Mouse (Mus musculus): ENCODE results near the gene Fryl. TPM values are rescaled to one million over a fixed set of nuclear protein-coding genes. Genes with fewer than 3 reads are reported as not detected.

The Fryl gene
- polyA plus RNA-seq, 1 experiment from 2014 or later, result 36.8 TPM

DNA sequence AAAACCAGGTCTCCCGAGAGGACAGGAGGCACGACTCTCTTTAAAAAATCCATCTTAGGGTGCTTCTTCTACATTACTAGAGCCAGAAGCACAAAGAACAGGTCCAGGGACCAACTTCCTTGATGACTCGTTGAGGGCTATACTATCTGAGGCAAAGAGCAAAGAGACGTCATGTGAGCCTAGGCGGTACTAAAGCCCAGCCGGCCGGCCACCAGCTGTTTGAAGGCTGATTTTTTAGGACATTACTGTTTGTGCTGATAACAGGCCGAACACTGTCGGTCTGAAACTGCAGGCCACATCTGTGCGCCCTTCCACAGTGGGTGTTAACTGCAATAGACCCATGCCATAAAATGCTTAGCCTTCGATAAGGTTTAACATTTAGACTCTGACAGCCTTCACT lies 64.7 kb downstream of the Fryl start:
- Histone ChIP-seq H3K27me3 (replicated peaks; ENCODE audit: control insufficient read depth, insufficient read depth, low read length) (no peaks in the 10 kb centered on the region), H3K9ac (ENCODE audit: low read length) (no peak overlapping the region), H3K4me2 (ENCODE audit: low read length) (no peak overlapping the region), H3K36me3 (ENCODE audit: control insufficient read depth, insufficient read depth, low read length) (no peaks in the 10 kb centered on the region), H3K27ac (ENCODE audit: low read depth) (no peak overlapping the region; the same call in 1 of the 2 replicates), H3K9me3 (ENCODE audit: control insufficient read depth, low read length) (no peaks in the 10 kb centered on the region), H3K4me3 (ENCODE audit: low read depth, low read length) (no peak overlapping the region), H3K4me1 (replicated peaks; ENCODE audit: control insufficient read depth, insufficient read depth, low read length) (peaks cover 11% of the 10 kb centered on the region; the same call in 1 of the 2 replicates)
- DNase-seq (ENCODE audit: low spot score) (no peak), ATAC-seq (replicated peaks; ENCODE audit: low FRiP score, low TSS enrichment, low read depth) (peak; percentile 37; the same call in 1 of the 2 replicates)
- 58% methylated on average over 11 of the region's 11 CpGs for WGBS

DNA sequence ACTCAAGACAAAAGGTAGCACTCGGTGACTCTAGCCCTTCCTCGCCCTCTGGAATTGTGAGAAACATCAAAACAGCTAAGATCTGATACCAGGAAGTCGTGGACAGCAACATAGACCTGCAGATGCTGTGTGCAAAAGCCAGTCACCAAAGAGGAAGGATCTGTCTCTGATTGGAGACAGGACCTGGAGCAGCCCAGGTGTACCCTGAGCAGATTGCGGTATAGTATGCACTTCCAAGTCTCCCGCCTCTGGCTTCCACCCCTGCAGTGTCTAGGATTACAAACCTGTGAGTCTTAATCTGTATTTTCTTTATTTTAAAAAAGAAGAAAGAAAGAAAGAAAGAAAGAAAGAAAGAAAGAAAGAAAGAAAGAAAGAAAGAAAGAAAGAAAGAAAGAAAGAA lies 66.3 kb downstream of the Fryl start:
- ATAC-seq (replicated peaks; ENCODE audit: low FRiP score, low TSS enrichment, low read depth) (peak; percentile 19; the same call in 1 of the 2 replicates), DNase-seq (ENCODE audit: low spot score) (no peak)
- 0 out of 2 replicates have a peak overlapping the region, but pooled peaks have one; percentile 1 for H3K27ac ChIP-seq (ENCODE audit: low read depth)
- H3K4me2 ChIP-seq (ENCODE audit: low read length), result no peak overlapping the region
- no peaks in the 10 kb centered on the region for H3K9me3 ChIP-seq (ENCODE audit: control insufficient read depth, low read length)
- WGBS, result 81% methylated on average over 5 of the region's 5 CpGs
- peaks cover 11% of the 10 kb centered on the region; the same call in 1 of the 2 replicates for H3K4me1 ChIP-seq (replicated peaks; ENCODE audit: control insufficient read depth, insufficient read depth, low read length)
- no peak overlapping the region for H3K9ac ChIP-seq (ENCODE audit: low read length)
- no peaks in the 10 kb centered on the region for H3K27me3 ChIP-seq (replicated peaks; ENCODE audit: control insufficient read depth, insufficient read depth, low read length)
- H3K36me3 ChIP-seq (ENCODE audit: control insufficient read depth, insufficient read depth, low read length), result no peaks in the 10 kb centered on the region
- no peak overlapping the region for H3K4me3 ChIP-seq (ENCODE audit: low read depth, low read length)

DNA sequence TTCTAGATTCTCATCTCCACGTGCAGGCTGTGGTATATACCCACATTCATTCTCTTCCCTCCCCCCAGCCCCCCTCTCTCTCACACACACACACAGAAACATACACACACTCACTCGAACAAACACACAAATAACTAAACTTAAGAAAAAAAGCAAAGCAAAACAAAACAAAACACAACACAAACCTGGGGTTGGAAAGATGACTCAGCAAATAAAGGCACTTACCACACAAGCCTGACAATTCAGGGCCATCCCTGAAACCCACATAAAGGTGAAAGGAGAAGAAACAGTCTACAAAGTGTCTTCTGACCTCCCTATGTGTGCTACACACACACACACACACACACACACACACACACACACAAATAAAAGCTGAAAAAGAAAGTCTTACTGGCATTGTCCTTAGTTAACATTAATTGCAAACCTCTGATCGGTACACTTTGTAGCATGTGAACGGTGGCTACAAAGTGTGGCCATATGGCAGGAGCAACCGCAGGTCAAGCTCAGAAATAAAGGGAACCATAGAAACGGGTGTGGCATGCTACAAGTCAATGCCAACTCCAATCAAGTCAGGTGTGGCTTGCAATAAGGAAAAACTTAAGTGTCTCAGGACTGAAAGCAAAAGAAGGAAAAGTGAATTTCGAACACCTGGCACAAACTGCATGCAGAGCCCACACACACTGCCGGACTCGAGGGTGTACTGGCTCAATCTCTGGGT lies 66.8 kb downstream of the Fryl start:
- Histone ChIP-seq H3K4me3 (ENCODE audit: low read depth, low read length) (no peak overlapping the region), H3K27me3 (replicated peaks; ENCODE audit: control insufficient read depth, insufficient read depth, low read length) (no peaks in the 10 kb centered on the region), H3K27ac (ENCODE audit: low read depth) (peak overlapping the region; percentile 1; the same call in 1 of the 2 replicates), H3K9me3 (ENCODE audit: control insufficient read depth, low read length) (no peaks in the 10 kb centered on the region), H3K36me3 (ENCODE audit: control insufficient read depth, insufficient read depth, low read length) (no peaks in the 10 kb centered on the region), H3K4me2 (ENCODE audit: low read length) (no peak overlapping the region), H3K4me1 (replicated peaks; ENCODE audit: control insufficient read depth, insufficient read depth, low read length) (peaks cover 11% of the 10 kb centered on the region; the same call in 1 of the 2 replicates), H3K9ac (ENCODE audit: low read length) (no peak overlapping the region)
- WGBS, result 82% methylated on average over 9 of the region's 9 CpGs
- ATAC-seq (replicated peaks; ENCODE audit: low FRiP score, low TSS enrichment, low read depth) (peak; percentile 61), DNase-seq (ENCODE audit: low spot score) (no peak)

DNA sequence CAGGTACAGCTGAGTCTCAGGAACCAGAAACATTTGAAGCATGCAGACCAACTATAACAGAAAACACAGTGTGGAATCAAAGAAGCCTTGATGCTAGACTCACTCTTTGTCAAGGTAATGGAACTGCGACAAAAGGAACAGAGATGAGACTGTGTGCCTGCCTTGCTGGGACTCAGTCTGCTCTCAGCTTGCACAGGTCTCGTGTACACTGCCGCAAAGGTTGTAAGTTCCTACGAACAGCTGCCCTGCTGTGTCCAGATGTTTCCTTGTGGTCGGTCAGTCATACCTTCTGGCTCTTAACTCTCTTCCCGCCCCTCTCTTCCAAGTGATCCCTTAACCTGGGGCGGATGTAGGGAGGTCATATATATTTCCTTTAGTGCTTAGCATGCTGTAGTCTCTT lies 67.8 kb downstream of the Fryl start:
- H3K27me3 ChIP-seq (replicated peaks; ENCODE audit: control insufficient read depth, insufficient read depth, low read length), result no peaks in the 10 kb centered on the region
- DNase-seq (ENCODE audit: low spot score) (no peak), ATAC-seq (replicated peaks; ENCODE audit: low FRiP score, low TSS enrichment, low read depth) (no peak)
- H3K9ac ChIP-seq (ENCODE audit: low read length), result no peak overlapping the region
- no peak overlapping the region for H3K4me2 ChIP-seq (ENCODE audit: low read length)
- H3K4me1 ChIP-seq (replicated peaks; ENCODE audit: control insufficient read depth, insufficient read depth, low read length), result peaks cover 11% of the 10 kb centered on the region; the same call in 1 of the 2 replicates
- H3K36me3 ChIP-seq (ENCODE audit: control insufficient read depth, insufficient read depth, low read length), result no peaks in the 10 kb centered on the region
- H3K4me3 ChIP-seq (ENCODE audit: low read depth, low read length), result no peak overlapping the region
- 0 out of 2 replicates have a peak overlapping the region, but pooled peaks have one; percentile 3 for H3K27ac ChIP-seq (ENCODE audit: low read depth)
- no peaks in the 10 kb centered on the region for H3K9me3 ChIP-seq (ENCODE audit: control insufficient read depth, low read length)
- WGBS, result 72% methylated on average over 7 of the region's 7 CpGs

DNA sequence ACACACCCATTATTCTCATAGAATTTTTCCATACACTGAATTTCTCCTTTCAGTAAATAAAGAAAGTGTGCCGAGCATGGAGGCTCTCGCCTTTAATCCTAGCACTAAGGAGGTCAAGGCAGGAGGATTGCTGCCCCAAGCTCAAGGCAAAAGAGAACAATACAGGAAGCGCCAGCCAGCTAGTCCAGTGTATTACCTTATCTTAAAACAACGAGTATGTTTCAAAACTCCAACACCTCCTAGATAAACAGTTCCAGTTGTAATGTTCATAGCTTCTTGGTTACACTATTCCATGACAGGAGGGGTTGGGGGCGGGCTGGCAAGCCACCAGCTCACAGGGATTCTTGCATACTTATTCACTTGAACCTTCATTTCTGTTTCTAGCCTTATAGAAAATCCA lies 68.3 kb downstream of the Fryl start:
- no peaks in the 10 kb centered on the region for H3K9me3 ChIP-seq (ENCODE audit: control insufficient read depth, low read length)
- no peak overlapping the region for H3K4me3 ChIP-seq (ENCODE audit: low read depth, low read length)
- no peak for DNase-seq (ENCODE audit: low spot score)
- H3K4me2 ChIP-seq (ENCODE audit: low read length), result no peak overlapping the region
- H3K27ac ChIP-seq (ENCODE audit: low read depth), result 0 out of 2 replicates have a peak overlapping the region, but pooled peaks have one; percentile 3
- no peaks in the 10 kb centered on the region for H3K27me3 ChIP-seq (replicated peaks; ENCODE audit: control insufficient read depth, insufficient read depth, low read length)
- no peak overlapping the region for H3K9ac ChIP-seq (ENCODE audit: low read length)
- peaks cover 11% of the 10 kb centered on the region; the same call in 1 of the 2 replicates for H3K4me1 ChIP-seq (replicated peaks; ENCODE audit: control insufficient read depth, insufficient read depth, low read length)
- no peaks in the 10 kb centered on the region for H3K36me3 ChIP-seq (ENCODE audit: control insufficient read depth, insufficient read depth, low read length)
- WGBS, result 67% methylated on average over 5 of the region's 5 CpGs
- no peak for ATAC-seq (replicated peaks; ENCODE audit: low FRiP score, low TSS enrichment, low read depth)

DNA sequence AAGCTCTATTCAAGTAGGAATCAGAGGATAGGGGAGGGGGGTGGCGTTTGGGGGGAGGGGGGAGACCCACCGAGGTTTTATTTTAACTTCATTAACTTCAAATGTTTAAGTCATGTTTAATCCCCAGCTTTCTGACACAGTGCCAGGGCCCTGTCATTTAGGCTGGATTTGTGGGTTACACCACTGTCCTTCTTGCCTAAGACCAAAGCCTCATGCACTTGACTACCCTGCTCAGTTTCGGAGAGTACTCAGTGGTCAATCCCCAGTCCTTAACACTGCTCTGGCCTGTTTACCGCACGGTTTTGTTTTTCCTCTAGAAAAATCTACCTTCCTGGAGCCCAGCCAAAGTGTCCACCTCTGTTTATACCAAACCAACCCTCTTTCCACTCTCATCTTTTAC lies 69.5 kb downstream of the Fryl start:
- 82% methylated on average over 5 of the region's 5 CpGs for WGBS
- H3K4me3 ChIP-seq (ENCODE audit: low read depth, low read length), result no peak overlapping the region

DNA sequence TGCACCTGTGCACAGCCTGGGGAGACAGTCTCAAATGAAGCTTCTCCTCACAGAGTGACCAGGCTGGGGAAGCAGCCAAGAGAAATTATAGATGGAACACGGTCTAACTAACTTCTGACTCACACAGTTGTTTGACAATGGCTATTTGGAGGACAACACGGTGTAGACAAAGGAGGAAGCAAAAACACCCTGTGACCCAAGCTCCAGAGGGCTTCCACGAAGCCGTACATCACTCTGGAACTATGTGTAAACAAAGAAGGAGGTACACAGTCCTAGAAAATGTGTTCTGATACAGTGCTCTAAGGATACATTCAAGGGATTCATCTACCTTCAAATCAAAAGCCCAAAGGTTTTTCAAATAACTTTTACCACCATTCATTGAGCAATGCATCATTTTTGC lies 71.0 kb downstream of the Fryl start:
- Histone ChIP-seq H3K9me3 (ENCODE audit: control insufficient read depth, low read length) (no peaks in the 10 kb centered on the region), H3K4me2 (ENCODE audit: low read length) (no peak overlapping the region), H3K27ac (ENCODE audit: low read depth) (no peak overlapping the region), H3K36me3 (ENCODE audit: control insufficient read depth, insufficient read depth, low read length) (no peaks in the 10 kb centered on the region), H3K9ac (ENCODE audit: low read length) (no peak overlapping the region), H3K4me3 (ENCODE audit: low read depth, low read length) (no peak overlapping the region), H3K27me3 (replicated peaks; ENCODE audit: control insufficient read depth, insufficient read depth, low read length) (no peaks in the 10 kb centered on the region), H3K4me1 (replicated peaks; ENCODE audit: control insufficient read depth, insufficient read depth, low read length) (peaks cover 11% of the 10 kb centered on the region; the same call in 1 of the 2 replicates)
- DNase-seq (ENCODE audit: low spot score) (no peak), ATAC-seq (replicated peaks; ENCODE audit: low FRiP score, low TSS enrichment, low read depth) (no peak)
- 49% methylated on average over 4 of the region's 4 CpGs for WGBS

More for the DNA sequence above, 69.5 kb downstream of the Fryl start:
- DNase-seq (ENCODE audit: low spot score) (no peak), ATAC-seq (replicated peaks; ENCODE audit: low FRiP score, low TSS enrichment, low read depth) (no peak)
- Histone ChIP-seq H3K9ac (ENCODE audit: low read length) (no peak overlapping the region), H3K4me1 (replicated peaks; ENCODE audit: control insufficient read depth, insufficient read depth, low read length) (peaks cover 11% of the 10 kb centered on the region; the same call in 1 of the 2 replicates), H3K4me2 (ENCODE audit: low read length) (no peak overlapping the region), H3K36me3 (ENCODE audit: control insufficient read depth, insufficient read depth, low read length) (no peaks in the 10 kb centered on the region), H3K9me3 (ENCODE audit: control insufficient read depth, low read length) (no peaks in the 10 kb centered on the region), H3K27me3 (replicated peaks; ENCODE audit: control insufficient read depth, insufficient read depth, low read length) (no peaks in the 10 kb centered on the region), H3K27ac (ENCODE audit: low read depth) (no peak overlapping the region)

DNA sequence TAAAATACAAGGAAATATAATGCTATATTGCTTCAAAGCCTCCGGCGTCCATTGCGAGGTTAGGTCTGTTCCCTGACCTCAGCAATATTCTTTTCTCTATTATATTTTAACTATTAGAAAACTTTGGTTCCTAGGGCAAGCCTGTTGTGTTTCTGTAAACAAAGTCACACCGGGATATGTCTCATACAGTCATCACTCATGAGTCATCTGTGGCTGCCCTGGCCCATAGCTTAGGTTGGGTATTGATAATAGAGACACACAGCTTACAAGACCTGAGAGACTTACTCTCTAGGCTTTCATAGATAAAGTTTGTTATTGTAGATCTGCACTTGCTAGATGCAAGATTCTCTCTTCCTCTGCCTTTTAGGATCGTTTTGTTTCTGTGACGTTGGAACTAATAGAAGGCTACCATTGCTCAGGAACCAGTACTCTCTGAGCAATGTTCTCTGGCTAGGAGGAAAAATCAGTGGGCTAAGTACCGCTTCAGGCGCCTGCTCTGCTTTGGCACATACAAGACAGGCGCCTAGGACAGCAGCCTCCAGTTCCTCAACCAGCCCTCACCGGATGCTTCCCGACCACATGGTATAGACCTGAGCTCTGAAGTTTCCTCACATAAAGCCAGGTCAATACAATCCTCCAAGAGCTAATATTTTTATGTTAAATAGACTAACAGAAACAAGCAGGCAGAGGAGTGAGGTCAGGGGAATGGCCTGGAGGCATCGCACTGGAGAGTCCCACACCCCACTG lies 73.5 kb downstream of the Fryl start:
- no peak overlapping the region for H3K9ac ChIP-seq (ENCODE audit: low read length)
- H3K27ac ChIP-seq (ENCODE audit: low read depth), result 0 out of 2 replicates have a peak overlapping the region, but pooled peaks have one; percentile 5
- DNase-seq (ENCODE audit: low spot score), result no peak
- peak; percentile 37; the same call in 1 of the 2 replicates for ATAC-seq (replicated peaks; ENCODE audit: low FRiP score, low TSS enrichment, low read depth)
- no peaks in the 10 kb centered on the region for H3K27me3 ChIP-seq (replicated peaks; ENCODE audit: control insufficient read depth, insufficient read depth, low read length)
- no peak overlapping the region for H3K4me2 ChIP-seq (ENCODE audit: low read length)
- no peak overlapping the region for H3K4me3 ChIP-seq (ENCODE audit: low read depth, low read length)
- H3K36me3 ChIP-seq (ENCODE audit: control insufficient read depth, insufficient read depth, low read length), result no peaks in the 10 kb centered on the region
- 0 out of 2 replicates have a peak, but pooled peaks cover 4% of the 10 kb centered on the region for H3K4me1 ChIP-seq (replicated peaks; ENCODE audit: control insufficient read depth, insufficient read depth, low read length)
- H3K9me3 ChIP-seq (ENCODE audit: control insufficient read depth, low read length), result no peaks in the 10 kb centered on the region
- 81% methylated on average over 12 of the region's 12 CpGs for WGBS
